Mouse (Mus musculus): ENCODE results near the gene Hist1h2ab. TPM values are rescaled to one million over a fixed set of nuclear protein-coding genes. Genes with fewer than 3 reads are reported as not detected.
"Not testable (repeated sequence)": the region's sequence is repeated elsewhere in the genome, so short reads cannot be mapped to it uniquely, and the experiment has no call there.

Gene Hist1h2ab
- polyA plus RNA-seq, 1 experiment from 2014 or later: 33.6 TPM

DNA sequence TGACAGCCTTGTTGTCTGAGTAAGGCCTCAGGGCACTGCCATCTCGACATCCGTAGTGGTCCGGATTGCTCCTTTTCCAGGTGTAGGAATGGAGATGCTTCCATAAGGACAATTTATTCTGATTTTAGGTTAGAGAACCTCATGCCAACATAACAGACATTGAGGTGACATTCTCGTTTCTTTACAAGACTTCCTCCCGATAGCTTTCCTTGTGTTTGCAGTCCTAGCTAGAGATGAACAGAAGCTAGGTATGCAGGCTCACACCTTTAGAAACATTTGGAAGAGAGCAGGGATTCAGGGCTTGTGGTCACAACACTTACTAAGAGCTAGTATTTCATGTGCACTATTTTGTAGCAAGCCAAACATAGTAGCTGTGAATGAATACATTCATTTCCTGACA, 7.7 kb upstream of the Hist1h2ab start:
- no peak for ATAC-seq (ENCODE audit: low FRiP score, low TSS enrichment)
- Histone ChIP-seq H3K4me2 (replicated peaks; ENCODE audit: low read depth, low read length) (no peak overlapping the region), H3K9me3 (ENCODE audit: low read length) (no peaks in the 10 kb centered on the region), H3K4me1 (ENCODE audit: insufficient read depth, low read length) (peaks cover 25% of the 10 kb centered on the region), H3K4me3 (ENCODE audit: low read length) (no peak overlapping the region), H3K9ac (replicated peaks; ENCODE audit: low read length) (no peak overlapping the region), H3K36me3 (ENCODE audit: insufficient read depth, low read length) (no peaks in the 10 kb centered on the region), H3K27ac (ENCODE audit: low read length) (no peak overlapping the region), H3K27me3 (ENCODE audit: insufficient read depth, low read length) (no peaks in the 10 kb centered on the region)
- 78% methylated on average over 5 of the region's 5 CpGs for WGBS

DNA sequence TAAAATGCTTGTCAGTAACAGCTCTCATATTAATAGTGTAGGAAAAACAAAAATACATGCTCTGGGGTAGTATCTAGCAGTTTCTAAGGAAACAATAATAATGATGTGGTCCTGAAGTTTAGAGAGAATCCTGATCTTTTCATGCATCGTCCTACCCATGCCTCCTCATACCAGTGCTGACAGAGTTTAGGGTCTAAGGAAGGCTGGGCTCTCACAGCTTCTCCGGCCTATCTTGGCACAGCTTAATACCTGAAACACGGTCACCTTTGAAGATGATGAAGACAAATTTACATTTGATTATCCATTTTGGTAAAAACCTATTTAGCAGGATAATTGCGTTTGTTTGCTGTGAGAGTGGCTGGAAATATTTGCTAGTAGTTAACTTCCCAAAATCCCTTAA, 7.0 kb upstream of the Hist1h2ab start:
- peak overlapping the region; percentile 52 for H3K4me3 ChIP-seq (ENCODE audit: low read length)
- no peaks in the 10 kb centered on the region for H3K36me3 ChIP-seq (ENCODE audit: insufficient read depth, low read length)
- peak overlapping the region; percentile 89 for H3K27ac ChIP-seq (ENCODE audit: low read length)
- no peaks in the 10 kb centered on the region for H3K27me3 ChIP-seq (ENCODE audit: insufficient read depth, low read length)
- H3K9me3 ChIP-seq (ENCODE audit: low read length): no peaks in the 10 kb centered on the region
- peaks cover 25% of the 10 kb centered on the region for H3K4me1 ChIP-seq (ENCODE audit: insufficient read depth, low read length)
- peak overlapping the region; percentile 50; the same call in 1 of the 2 replicates for H3K9ac ChIP-seq (replicated peaks; ENCODE audit: low read length)
- peak overlapping the region; percentile 66 for H3K4me2 ChIP-seq (replicated peaks; ENCODE audit: low read depth, low read length)
- 30% methylated on average over 4 of the region's 4 CpGs for WGBS
- no peak for ATAC-seq (ENCODE audit: low FRiP score, low TSS enrichment)

DNA sequence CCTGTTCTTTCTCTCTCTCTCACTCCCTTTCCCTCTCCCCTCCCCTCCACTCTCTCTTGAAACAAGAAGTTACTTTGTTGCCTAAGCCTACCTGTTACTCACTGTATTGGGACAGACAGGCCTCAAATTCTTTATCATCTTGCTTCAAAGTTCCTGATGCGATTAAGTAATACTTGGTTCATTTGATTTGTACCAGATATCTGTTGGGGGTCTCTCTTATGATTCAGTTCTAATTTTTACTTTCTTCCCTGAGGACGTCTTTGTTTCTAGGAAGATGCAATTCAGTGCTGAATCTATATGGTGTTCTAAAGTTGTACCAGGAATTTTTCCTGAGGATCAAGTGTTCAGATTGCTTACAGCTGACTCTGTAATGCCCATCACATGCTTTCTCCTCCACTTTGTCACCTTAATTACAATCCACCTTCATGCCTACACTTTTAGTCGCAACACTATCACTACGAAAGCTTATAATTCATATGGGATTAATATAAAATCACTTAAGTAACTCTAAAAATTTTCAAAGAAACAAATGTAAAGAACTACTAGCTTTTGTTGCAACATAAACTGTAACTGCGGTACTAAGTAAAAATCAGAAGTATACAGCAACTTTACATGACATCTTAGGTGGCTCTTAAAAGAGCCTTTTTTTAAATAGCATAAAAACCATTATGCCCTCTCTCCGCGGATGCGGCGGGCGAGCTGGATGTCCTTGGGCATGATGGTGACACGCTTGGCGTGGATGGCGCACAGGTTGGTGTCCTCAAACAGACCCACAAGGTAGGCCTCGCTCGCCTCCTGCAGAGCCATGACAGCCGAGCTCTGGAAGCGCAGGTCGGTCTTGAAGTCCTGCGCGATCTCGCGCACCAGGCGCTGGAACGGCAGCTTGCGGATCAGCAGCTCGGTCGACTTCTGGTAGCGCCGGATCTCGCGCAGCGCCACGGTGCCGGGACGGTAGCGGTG, 6.2 kb upstream of the Hist1h2ab start:
- no peak for ATAC-seq (ENCODE audit: low FRiP score, low TSS enrichment)
- WGBS: 2% methylated on average over 18 of the region's 36 CpGs
- H3K36me3 ChIP-seq (ENCODE audit: insufficient read depth, low read length): no peaks in the 10 kb centered on the region
- peak overlapping the region; percentile 89 for H3K27ac ChIP-seq (ENCODE audit: low read length)
- H3K9ac ChIP-seq (replicated peaks; ENCODE audit: low read length): peak overlapping the region; percentile 75
- peak overlapping the region; percentile 52 for H3K4me3 ChIP-seq (ENCODE audit: low read length)
- H3K9me3 ChIP-seq (ENCODE audit: low read length): no peaks in the 10 kb centered on the region
- peaks cover 25% of the 10 kb centered on the region for H3K4me1 ChIP-seq (ENCODE audit: insufficient read depth, low read length)
- no peaks in the 10 kb centered on the region for H3K27me3 ChIP-seq (ENCODE audit: insufficient read depth, low read length)
- peak overlapping the region; percentile 66 for H3K4me2 ChIP-seq (replicated peaks; ENCODE audit: low read depth, low read length)

DNA sequence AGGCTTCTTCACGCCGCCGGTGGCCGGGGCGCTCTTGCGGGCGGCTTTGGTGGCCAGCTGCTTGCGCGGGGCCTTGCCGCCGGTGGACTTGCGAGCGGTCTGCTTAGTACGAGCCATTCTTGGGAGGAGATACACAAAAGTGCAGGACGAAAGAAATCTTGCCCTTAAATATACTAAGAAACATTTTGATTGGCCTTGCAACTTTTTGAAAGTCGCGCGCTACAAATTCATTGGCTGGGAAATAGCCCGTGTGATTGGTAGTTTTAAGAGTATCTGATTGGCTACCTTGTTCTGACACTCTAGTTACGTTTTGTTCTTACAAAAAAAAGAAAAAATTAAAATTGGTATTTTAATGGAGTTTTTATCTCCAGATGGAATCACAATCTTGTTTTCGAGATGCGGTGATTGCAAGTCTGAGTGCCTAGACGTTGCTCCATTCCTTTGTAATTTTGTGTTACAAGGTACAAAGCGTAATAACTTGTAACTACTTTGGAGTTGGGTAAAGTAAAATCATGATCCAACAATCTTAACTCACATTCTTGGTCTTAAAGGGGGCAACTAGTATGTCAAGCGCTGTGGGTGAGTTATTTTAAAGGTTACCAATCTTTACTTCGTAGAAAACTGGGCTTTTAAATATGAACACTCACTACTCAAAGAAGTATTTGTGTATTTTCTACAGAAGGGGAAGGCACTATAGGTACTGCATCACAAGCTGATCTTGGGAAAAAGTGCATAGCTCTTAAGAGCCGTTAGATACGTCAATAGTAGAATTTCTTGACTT, 5.4 kb upstream of the Hist1h2ab start, which contains the start of gene Hist1h3c:
Gene Hist1h3c (minus strand): TSS at position 222 of the 781 bp plus-strand sequence.
- Histone ChIP-seq H3K9me3 (ENCODE audit: low read length) (no peaks in the 10 kb centered on the region), H3K4me2 (replicated peaks; ENCODE audit: low read depth, low read length) (peak within 1 kb of the TSS; percentile 66), H3K4me1 (ENCODE audit: insufficient read depth, low read length) (peaks cover 22% of the 10 kb centered on the region), H3K27ac (ENCODE audit: low read length) (peak within 1 kb of the TSS; percentile 100), H3K9ac (replicated peaks; ENCODE audit: low read length) (peak within 1 kb of the TSS; percentile 76), H3K4me3 (ENCODE audit: low read length) (peak within 1 kb of the TSS; percentile 52), H3K36me3 (ENCODE audit: insufficient read depth, low read length) (no peaks in the 10 kb centered on the region), H3K27me3 (ENCODE audit: insufficient read depth, low read length) (no peaks in the 10 kb centered on the region)
- WGBS: under 1% methylated on average over 28 of the region's 28 CpGs
- peak; percentile 77 for ATAC-seq (ENCODE audit: low FRiP score, low TSS enrichment)

DNA sequence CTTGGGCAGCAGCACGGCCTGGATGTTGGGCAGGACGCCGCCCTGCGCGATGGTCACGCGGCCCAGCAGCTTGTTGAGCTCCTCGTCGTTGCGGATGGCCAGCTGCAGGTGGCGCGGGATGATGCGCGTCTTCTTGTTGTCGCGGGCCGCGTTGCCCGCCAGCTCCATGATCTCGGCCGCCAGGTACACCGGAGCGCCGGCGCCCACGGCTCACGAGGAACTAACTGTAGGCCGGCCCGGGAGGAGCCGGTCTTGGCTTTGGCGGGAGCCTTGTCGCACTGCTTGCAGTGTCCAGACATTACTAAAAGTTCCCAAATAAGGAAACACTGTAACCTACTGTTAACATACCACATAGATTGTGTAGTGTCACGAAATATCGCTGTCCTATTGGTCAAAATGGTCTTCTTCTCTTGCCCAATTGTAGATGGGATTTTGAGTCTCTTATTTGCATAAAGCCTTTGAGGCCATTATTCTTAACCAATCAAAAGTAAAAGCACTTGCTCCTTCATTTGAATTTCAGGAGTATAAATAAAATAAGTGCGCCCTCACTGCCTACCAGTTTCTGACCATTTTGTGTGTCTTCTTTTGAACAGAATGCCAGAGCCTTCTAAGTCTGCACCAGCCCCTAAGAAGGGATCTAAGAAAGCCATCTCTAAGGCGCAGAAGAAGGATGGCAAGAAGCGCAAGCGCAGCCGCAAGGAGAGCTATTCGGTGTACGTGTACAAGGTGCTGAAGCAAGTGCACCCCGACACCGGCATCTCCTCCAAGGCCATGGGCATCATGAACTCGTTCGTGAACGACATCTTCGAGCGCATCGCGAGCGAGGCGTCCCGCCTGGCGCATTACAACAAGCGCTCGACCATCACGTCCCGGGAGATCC, 4.5 kb upstream of the Hist1h2ab start, which contains the start of gene Hist1h2bb:
Gene Hist1h2bb (plus strand): TSS at position 534 of the 880 bp plus-strand sequence.
- H3K27me3 ChIP-seq (ENCODE audit: insufficient read depth, low read length); H3K36me3 ChIP-seq (ENCODE audit: insufficient read depth, low read length); H3K9me3 ChIP-seq (ENCODE audit: low read length): not testable (repeated sequence)
- ATAC-seq (ENCODE audit: low FRiP score, low TSS enrichment): peak; percentile 94
- Histone ChIP-seq H3K27ac (ENCODE audit: low read length) (peak within 1 kb of the TSS; percentile 100), H3K4me2 (replicated peaks; ENCODE audit: low read depth, low read length) (peak within 1 kb of the TSS; percentile 66), H3K4me1 (ENCODE audit: insufficient read depth, low read length) (peaks cover 17% of the 10 kb centered on the region), H3K4me3 (ENCODE audit: low read length) (peak within 1 kb of the TSS; percentile 52), H3K9ac (replicated peaks; ENCODE audit: low read length) (peak within 1 kb of the TSS; percentile 76)
- under 1% methylated on average over 35 of the region's 58 CpGs for WGBS

DNA sequence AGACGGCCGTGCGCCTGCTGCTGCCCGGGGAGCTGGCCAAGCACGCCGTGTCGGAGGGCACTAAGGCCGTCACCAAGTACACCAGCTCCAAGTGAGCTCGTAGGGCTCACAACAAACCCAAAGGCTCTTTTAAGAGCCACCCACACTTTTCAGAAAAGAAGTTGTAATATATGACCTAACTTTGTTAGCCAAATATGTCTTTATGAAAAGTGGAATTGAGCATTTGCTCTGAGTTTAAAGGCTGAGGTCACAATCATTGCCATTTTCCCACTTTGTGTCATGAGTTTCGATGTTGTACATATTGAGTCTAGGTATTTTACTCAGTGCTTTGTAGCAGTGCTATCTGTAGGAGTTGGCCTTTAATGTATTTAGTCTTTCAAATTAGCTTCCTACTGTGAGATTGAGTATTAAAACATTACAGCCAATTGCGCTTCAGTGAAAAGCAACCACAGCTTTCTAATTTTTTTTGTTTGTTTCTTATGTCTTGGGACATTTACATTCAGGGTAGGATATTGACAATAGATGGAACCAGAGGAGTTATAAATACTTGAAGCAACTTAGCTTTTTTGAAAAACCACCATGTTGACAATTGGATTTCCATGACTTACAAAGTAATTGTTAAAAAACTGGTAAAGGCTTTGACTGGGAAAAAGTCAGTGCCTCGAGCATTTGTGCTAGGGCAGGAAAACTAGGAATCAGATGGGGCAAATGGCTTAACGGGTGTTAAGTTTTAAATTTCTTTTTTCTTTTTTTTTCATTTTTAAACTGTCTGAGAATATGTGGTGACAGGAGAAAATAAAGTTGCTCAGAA, 3.6 kb upstream of the Hist1h2ab start:
- no peaks in the 10 kb centered on the region for H3K36me3 ChIP-seq (ENCODE audit: insufficient read depth, low read length)
- no peaks in the 10 kb centered on the region for H3K27me3 ChIP-seq (ENCODE audit: insufficient read depth, low read length)
- 4% methylated on average over 11 of the region's 13 CpGs for WGBS
- no peak for ATAC-seq (ENCODE audit: low FRiP score, low TSS enrichment)
- H3K9ac ChIP-seq (replicated peaks; ENCODE audit: low read length): peak overlapping the region; percentile 67
- no peaks in the 10 kb centered on the region for H3K9me3 ChIP-seq (ENCODE audit: low read length)
- H3K4me3 ChIP-seq (ENCODE audit: low read length): peak overlapping the region; percentile 52
- peak overlapping the region; percentile 66 for H3K4me2 ChIP-seq (replicated peaks; ENCODE audit: low read depth, low read length)
- peak overlapping the region; percentile 100 for H3K27ac ChIP-seq (ENCODE audit: low read length)
- peaks cover 17% of the 10 kb centered on the region for H3K4me1 ChIP-seq (ENCODE audit: insufficient read depth, low read length)

DNA sequence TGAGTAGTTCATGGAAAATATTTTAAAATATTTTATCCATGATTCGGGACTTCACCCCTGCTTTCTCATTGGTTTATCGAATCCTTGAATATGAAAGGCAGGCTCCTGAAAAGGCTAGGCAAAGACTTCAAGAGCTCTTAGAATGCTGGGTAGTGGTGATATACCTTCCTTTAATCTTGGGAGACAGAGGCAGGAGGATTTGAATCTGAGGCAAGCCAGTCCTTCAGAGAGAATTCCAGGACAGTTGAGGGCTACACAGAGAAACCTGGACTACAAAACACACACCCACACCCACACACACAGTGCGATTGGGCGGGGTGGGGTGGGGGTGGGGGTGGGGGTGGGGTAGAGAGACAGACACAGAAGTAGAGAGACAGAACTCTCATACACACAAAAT, 3.0 kb upstream of the Hist1h2ab start:
- Histone ChIP-seq H3K36me3 (ENCODE audit: insufficient read depth, low read length) (no peaks in the 10 kb centered on the region), H3K4me2 (replicated peaks; ENCODE audit: low read depth, low read length) (peak overlapping the region; percentile 66), H3K9ac (replicated peaks; ENCODE audit: low read length) (peak overlapping the region; percentile 61), H3K4me1 (ENCODE audit: insufficient read depth, low read length) (peaks cover 17% of the 10 kb centered on the region), H3K4me3 (ENCODE audit: low read length) (no peak overlapping the region; the same call in 1 of the 2 replicates), H3K27ac (ENCODE audit: low read length) (peak overlapping the region; percentile 100), H3K27me3 (ENCODE audit: insufficient read depth, low read length) (no peaks in the 10 kb centered on the region), H3K9me3 (ENCODE audit: low read length) (no peaks in the 10 kb centered on the region)
- WGBS: 12% methylated on average over 4 of the region's 4 CpGs
- ATAC-seq (ENCODE audit: low FRiP score, low TSS enrichment): no peak

DNA sequence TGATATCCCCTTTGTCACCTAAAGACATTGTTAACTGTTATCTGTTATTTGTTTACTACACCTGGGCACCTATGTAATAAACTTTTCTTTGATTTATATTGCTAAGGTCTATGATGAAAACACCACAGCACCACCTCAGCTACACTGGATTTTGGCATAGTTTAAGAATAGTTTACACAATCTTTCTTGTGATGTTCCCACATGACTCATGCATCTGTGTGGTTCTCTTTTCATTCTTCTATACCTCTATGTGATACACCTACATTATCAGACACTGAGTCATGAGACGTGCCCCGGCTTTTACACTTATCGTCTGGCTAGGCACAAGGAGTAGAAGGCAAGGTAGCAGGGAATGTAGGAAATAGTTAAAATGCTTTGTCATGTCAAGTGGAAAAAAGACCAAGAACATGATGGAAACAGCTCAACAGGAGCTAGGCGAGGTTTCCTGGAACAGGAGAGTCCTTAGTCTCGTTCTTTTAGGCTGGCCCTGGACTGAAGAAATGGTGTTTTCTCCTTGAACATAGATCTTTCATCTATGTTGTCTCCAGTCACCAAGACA, 1.3 kb upstream of the Hist1h2ab start:
- no peak for ATAC-seq (ENCODE audit: low FRiP score, low TSS enrichment)
- peak overlapping the region; percentile 82 for H3K27ac ChIP-seq (ENCODE audit: low read length)
- no peak overlapping the region for H3K4me3 ChIP-seq (ENCODE audit: low read length)
- no peaks in the 10 kb centered on the region for H3K9me3 ChIP-seq (ENCODE audit: low read length)
- no peaks in the 10 kb centered on the region for H3K36me3 ChIP-seq (ENCODE audit: insufficient read depth, low read length)
- H3K4me2 ChIP-seq (replicated peaks; ENCODE audit: low read depth, low read length): no peak overlapping the region
- H3K9ac ChIP-seq (replicated peaks; ENCODE audit: low read length): no peak overlapping the region
- H3K27me3 ChIP-seq (ENCODE audit: insufficient read depth, low read length): no peaks in the 10 kb centered on the region
- WGBS: 87% methylated on average over 5 of the region's 5 CpGs
- H3K4me1 ChIP-seq (ENCODE audit: insufficient read depth, low read length): peaks cover 13% of the 10 kb centered on the region
